ENCODE assay signal across 8 mouse cellular contexts in genomic region chr3:32366246-32366734, GRCm38 (mm10). TPM values are rescaled to one million over a fixed set of nuclear protein-coding genes. Genes with fewer than 3 reads are reported as not detected.
DNase-seq lines count a peak whose midpoint lies in the region; ATAC-seq and TF ChIP-seq lines count a peak whose summit lies in the region.

No protein-coding gene starts in this region.

- ATAC-seq in forebrain, embryonic 15.5 days (replicated peaks), result peak; percentile 64
- 0 out of 2 replicates have a peak, but pooled peaks have one; percentile 27 for ATAC-seq in liver, embryonic 12.5 days
- no peak for ATAC-seq in erythroid progenitor cell, adult 5-6 weeks (replicated peaks; ENCODE audit: low FRiP score, poor library complexity, severe bottlenecking)

- peak overlapping the region; percentile 71; the same call in 1 of the 2 replicates for H3K9ac ChIP-seq in forebrain, embryonic 15.5 days (replicated peaks)
- H3K9ac ChIP-seq in liver, embryonic 12.5 days, result peak overlapping the region; percentile 75; the same call in 1 of the 2 replicates

- H3K36me3 ChIP-seq in forebrain, embryonic 15.5 days, result no peaks in the 10 kb centered on the region
- no peaks in the 10 kb centered on the region for H3K36me3 ChIP-seq in liver, embryonic 12.5 days

- WGBS in forebrain, embryonic 15.5 days, result 45% methylated on average over 17 of the region's 17 CpGs
- WGBS in liver, embryonic 12.5 days (ENCODE audit: insufficient replicate concordance), result 47% methylated on average over 17 of the region's 17 CpGs

- no peak for TF ChIP-seq CTCF in brain, embryonic 14.5 days (IDR thresholded peaks at IDR 0.05; ENCODE audit: borderline replicate concordance, extremely low read depth, insufficient read depth, insufficient read length)

- TF ChIP-seq POLR2A in brain, embryonic 14.5 days (IDR thresholded peaks at IDR 0.05; ENCODE audit: borderline replicate concordance, extremely low read depth, insufficient read depth, insufficient read length, poor library complexity, severe bottlenecking), result no peak

- peaks cover 8% of the 10 kb centered on the region for H3K4me1 ChIP-seq in forebrain, embryonic 15.5 days
- peaks cover 18% of the 10 kb centered on the region for H3K4me1 ChIP-seq in liver, embryonic 12.5 days

- H3K4me3 ChIP-seq in forebrain, embryonic 15.5 days, result peak overlapping the region; percentile 71
- H3K4me3 ChIP-seq in liver, embryonic 12.5 days, result peak overlapping the region; percentile 79

- peak overlapping the region; percentile 66 for H3K4me2 ChIP-seq in forebrain, embryonic 15.5 days (replicated peaks)
- H3K4me2 ChIP-seq in liver, embryonic 12.5 days, result peak overlapping the region; percentile 94

- DNase-seq in layer of hippocampus, adult 9-11 months, result peak; percentile 29
- no peak for DNase-seq in layer of hippocampus, postnatal 10 days (ENCODE audit: low spot score in 2 of 2)
- peak; percentile 61 for DNase-seq in brain, embryonic 14.5 days (ENCODE audit: low read depth)
- DNase-seq in retina, embryonic 14.5 days (ENCODE audit: low spot score), result peak; percentile 23
- DNase-seq in thymus, adult 18-20 months, result no peak

- H3K9me3 ChIP-seq in forebrain, embryonic 15.5 days, result no peaks in the 10 kb centered on the region
- H3K9me3 ChIP-seq in liver, embryonic 12.5 days (replicated peaks), result no peaks in the 10 kb centered on the region

- peak overlapping the region; percentile 84 for H3K27ac ChIP-seq in forebrain, embryonic 15.5 days (replicated peaks)
- no peak overlapping the region for H3K27ac ChIP-seq in liver, embryonic 12.5 days

- no peaks in the 10 kb centered on the region for H3K27me3 ChIP-seq in forebrain, embryonic 15.5 days
- peaks cover 36% of the 10 kb centered on the region for H3K27me3 ChIP-seq in liver, embryonic 12.5 days (replicated peaks)

RNA-seq across cellular contexts. Expression of gene Zmat3, which starts 0.5 kb away (rescaled TPM):
- total RNA-seq in layer of hippocampus, postnatal 10 days (2021), result 10 to 100 TPM; 64.5 to 66.5 TPM
- polyA plus RNA-seq in brain, embryonic 14.5 days (2012; rRNA removed), result 15.0 and 20.6 TPM in 2 replicates
- 6.4 and 6.5 TPM in 2 replicates for polyA plus RNA-seq in forebrain, embryonic 15.5 days (2015; fragmentation: Nextera tagmentation; extraction: Ambion mirVana)
- 0.82 and 0.91 TPM in 2 replicates for polyA plus RNA-seq in liver, embryonic 12.5 days (2016; fragmentation: Nextera tagmentation; extraction: Ambion mirVana)
- total RNA-seq in erythroid progenitor cell, adult 5-6 weeks (2015; ENCODE audit: low replicate concordance), result 1.4 and 3.8 TPM in 2 replicates
- total RNA-seq in erythroid progenitor cell, adult 5-6 weeks (2017; ENCODE audit: low replicate concordance), result 0.26 and 0.38 TPM in 2 replicates

RNA-seq across cellular contexts. Expression of gene Pik3ca, which starts 31.2 kb away (rescaled TPM):
- 10 to 100 TPM; 42.0 to 46.3 TPM for total RNA-seq in layer of hippocampus, postnatal 10 days (2021)
- polyA plus RNA-seq in brain, embryonic 14.5 days (2012; rRNA removed), result 21.8 and 27.6 TPM in 2 replicates
- polyA plus RNA-seq in forebrain, embryonic 15.5 days (2015; fragmentation: Nextera tagmentation; extraction: Ambion mirVana), result 14.8 and 17.6 TPM in 2 replicates
- polyA plus RNA-seq in liver, embryonic 12.5 days (2016; fragmentation: Nextera tagmentation; extraction: Ambion mirVana), result 4.6 and 5.6 TPM in 2 replicates
- total RNA-seq in erythroid progenitor cell, adult 5-6 weeks (2015; ENCODE audit: low replicate concordance), result 13.3 and 20.1 TPM in 2 replicates
- 12.3 and 15.4 TPM in 2 replicates for total RNA-seq in erythroid progenitor cell, adult 5-6 weeks (2017; ENCODE audit: low replicate concordance)

Comparison
In these comparisons a context has a peak if more than half of its experiments do, and no peak if none do; other contexts are left out.
1. DNase-seq: peak in layer of hippocampus, adult 9-11 months (single experiment), brain, embryonic 14.5 days (single experiment) and retina, embryonic 14.5 days (single experiment); none in layer of hippocampus, postnatal 10 days (0 of 2) and thymus, adult 18-20 months (0 of 2).